Mouse (Mus musculus) liver, embryonic 14 days (tissue): ENCODE data around the gene Zfp324. TPM values are rescaled to one million over a fixed set of nuclear protein-coding genes. Genes with fewer than 3 reads are reported as not detected.

Source experiments
- polyA plus RNA-seq: library from polyadenylated mRNA; depleted of rRNA; stranded (reverse); fragments of >200 nt; gene quantifications from 2 replicates; pipeline ENCODE4 v1.2.3, GENCODE M21; 2012; rRNA removed

The Zfp324 gene
- polyA plus RNA-seq, result 1.6 and 1.7 TPM in 2 replicates

GRCm38 (mm10) chr7:12965678-12966091 lies at the start of gene Zfp324:
TSS of gene Zfp324 (plus strand) at chr7:12965838.

GRCm38 (mm10) chr7:12921705-12922465 lies 43.8 kb upstream of the Zfp324 start, which contains the start of gene Rps5:
TSS of gene Rps5 (plus strand) at chr7:12922290.

GRCm38 (mm10) chr7:12927191-12927680 lies 38.4 kb upstream of the Zfp324 start, which contains the start of gene Rnf225:
TSS of gene Rnf225 (plus strand) at chr7:12927416.

GRCm38 (mm10) chr7:12977682-12978389 lies 12.2 kb downstream of the Zfp324 start, which contains the start of gene Zfp446:
TSS of gene Zfp446 (plus strand) at chr7:12977848.

GRCm38 (mm10) chr7:12998053-12998452 lies 32.4 kb downstream of the Zfp324 start, which contains the start of gene Slc27a5:
TSS of gene Slc27a5 (minus strand) at chr7:12998192.

GRCm38 (mm10) chr7:12998851-12999250 lies 33.2 kb downstream of the Zfp324 start, which contains the start of gene Trim28:
TSS of gene Trim28 (plus strand) at chr7:12999114.

GRCm38 (mm10) chr7:13010005-13010908 lies 44.6 kb downstream of the Zfp324 start, which contains the start of gene Zbtb45:
TSS of gene Zbtb45 (minus strand) at chr7:13010034.

Other genes starting within 250 kb of the Zfp324 start
- not detected in 2 replicates for gene Vmn2r56, start 230.8 kb upstream of the Zfp324 start, polyA plus RNA-seq
- gene Zscan18, start 162.2 kb upstream of the Zfp324 start, polyA plus RNA-seq, result 0.37 and 0.47 TPM in 2 replicates
- gene Zfp329, start 147.0 kb upstream of the Zfp324 start, polyA plus RNA-seq, result 2.8 and 3.1 TPM in 2 replicates
- 3.9 and 4.9 TPM in 2 replicates for gene Zfp110, start 131.1 kb upstream of the Zfp324 start, polyA plus RNA-seq
- gene Zfp128, start 84.7 kb upstream of the Zfp324 start, polyA plus RNA-seq, result 0.53 and 0.68 TPM in 2 replicates
- gene Zscan22, start 68.0 kb upstream of the Zfp324 start, polyA plus RNA-seq, result 3.1 and 3.7 TPM in 2 replicates
- gene Rps5, start 43.5 kb upstream of the Zfp324 start, polyA plus RNA-seq, result 1,643 and 1,838 TPM in 2 replicates
- 0.42 and 0.56 TPM in 2 replicates for gene Rnf225, start 38.4 kb upstream of the Zfp324 start, polyA plus RNA-seq
- gene Zfp446, start 12.0 kb downstream of the Zfp324 start, polyA plus RNA-seq, result 2.1 and 2.4 TPM in 2 replicates
- 4.0 and 4.9 TPM in 2 replicates for gene Slc27a5, start 32.4 kb downstream of the Zfp324 start, polyA plus RNA-seq
- 116 and 134 TPM in 2 replicates for gene Trim28, start 33.3 kb downstream of the Zfp324 start, polyA plus RNA-seq
- gene Zbtb45, start 44.2 kb downstream of the Zfp324 start, polyA plus RNA-seq, result 7.9 and 10.2 TPM in 2 replicates
- 106 and 108 TPM in 2 replicates for gene Chmp2a, start 69.0 kb downstream of the Zfp324 start, polyA plus RNA-seq
- gene Ube2m, start 72.4 kb downstream of the Zfp324 start, polyA plus RNA-seq, result 95.1 and 109 TPM in 2 replicates
- gene Mzf1, start 88.9 kb downstream of the Zfp324 start, polyA plus RNA-seq, result 0.50 and 0.62 TPM in 2 replicates
- gene Vmn1r85, start 129.3 kb downstream of the Zfp324 start, polyA plus RNA-seq, result not detected in 2 replicates
- gene Vmn1r86, start 154.1 kb downstream of the Zfp324 start, polyA plus RNA-seq, result not detected in 2 replicates
- not detected in 2 replicates for gene Vmn1r87, start 174.3 kb downstream of the Zfp324 start, polyA plus RNA-seq
- gene Vmn1r88, start 193.7 kb downstream of the Zfp324 start, polyA plus RNA-seq, result under 0.01 TPM in 1 of 2 replicates, not detected in the other
- not detected in 2 replicates for gene Vmn1r89, start 247.2 kb downstream of the Zfp324 start, polyA plus RNA-seq